Mouse (Mus musculus) heart, adult 2 months (tissue): ENCODE measurements around the gene Wdr31. TPM values are rescaled to one million over a fixed set of nuclear protein-coding genes. Genes with fewer than 3 reads are reported as not detected.

Experiments
- DNase-seq, 2 experiments: peaks; one replicate each; pipeline ENCODE4 v3.0.0; 2021
- H3K27ac ChIP-seq: fragments of 200-600 bp; 2 replicates; pipeline ENCODE4 v1.8.1; 2022
- H3K27me3 ChIP-seq: fragments of 200-500 bp; 2 replicates; pipeline ENCODE4 v1.6.1; 2012; ENCODE audit warnings: mild to moderate bottlenecking, low read length, inconsistent platforms, mixed read lengths; ENCODE audit not compliant: control insufficient read depth, insufficient read depth
- H3K36me3 ChIP-seq: fragments of 200-500 bp; 2 replicates; pipeline ENCODE4 v1.6.1; 2012; ENCODE audit warnings: low read length, inconsistent platforms; ENCODE audit not compliant: control insufficient read depth, insufficient read depth
- H3K4me1 ChIP-seq: fragments of 200-500 bp; 2 replicates; pipeline ENCODE4 v1.6.1; 2011; ENCODE audit warnings: low read length; ENCODE audit not compliant: control insufficient read depth, insufficient read depth
- H3K4me3 ChIP-seq: fragments of 200-600 bp; 2 replicates; pipeline ENCODE4 v1.8.1; 2022
- H3K79me2 ChIP-seq: fragments of 200-500 bp; replicated peaks from 2 replicates; pipeline ENCODE4 v1.6.1; 2012; ENCODE audit warnings: mild to moderate bottlenecking, inconsistent platforms, low read length, moderate library complexity, mixed read lengths; ENCODE audit not compliant: control insufficient read depth, insufficient read depth
- H3K9ac ChIP-seq: fragments of 200-500 bp; 2 replicates; pipeline ENCODE4 v1.6.1; 2012; ENCODE audit warnings: low read depth, mild to moderate bottlenecking, control low read depth, inconsistent platforms, low read length, mixed read lengths
- CTCF ChIP-seq: fragments of 200-600 bp; IDR thresholded peaks from 2 replicates; pipeline ENCODE4 v1.8.1; 2022; ENCODE audit warnings: antibody characterized with exemption, mild to moderate bottlenecking, moderate library complexity
- EP300 ChIP-seq: fragments of 200-500 bp; IDR thresholded peaks from 2 replicates; pipeline ENCODE4 v1.6.1; 2011; ENCODE audit warnings: low read depth, low read length, control low read depth; ENCODE audit not compliant: insufficient read depth
- POLR2A ChIP-seq: fragments of 200-500 bp; IDR thresholded peaks from 2 replicates; pipeline ENCODE4 v1.6.1; 2011; ENCODE audit warnings: mild to moderate bottlenecking, low read depth, low read length, control low read depth; ENCODE audit not compliant: insufficient read depth
- WGBS: fragments of 180-500 bp; shearing (Covaris S2); methylation state at CpG from one replicate; pipeline ENCODE4 v1.1.7; 2018; 5-methylcytosine and 5-hydroxymethylcytosine counted together
- intact Hi-C: fragments of 180-260 bp; cut with DNase I; formaldehyde crosslinking; loops from one replicate; pipeline ENCODE4 v1.15.1; 2025
- long read RNA-seq: library from polyadenylated mRNA; stranded (forward); transcript quantifications from one replicate; pipeline ENCODE4 v2.0.0, GENCODE M21; 2021
- polyA plus RNA-seq: library from polyadenylated mRNA; depleted of rRNA; stranded (reverse); fragments of >200 nt; gene quantifications from 2 replicates; pipeline ENCODE4 v1.2.3, GENCODE M21; 2012; rRNA removed
- total RNA-seq, 2 experiments: library from RNA; stranded (reverse); gene quantifications; 2 replicates each; pipeline ENCODE4 v1.2.3; 2021

The Wdr31 gene
- total RNA-seq: under 1 TPM; 0.20 to 0.57 TPM
- 0.35 and 0.50 TPM in 2 replicates for polyA plus RNA-seq
- long read RNA-seq: 0 reads

DNA sequence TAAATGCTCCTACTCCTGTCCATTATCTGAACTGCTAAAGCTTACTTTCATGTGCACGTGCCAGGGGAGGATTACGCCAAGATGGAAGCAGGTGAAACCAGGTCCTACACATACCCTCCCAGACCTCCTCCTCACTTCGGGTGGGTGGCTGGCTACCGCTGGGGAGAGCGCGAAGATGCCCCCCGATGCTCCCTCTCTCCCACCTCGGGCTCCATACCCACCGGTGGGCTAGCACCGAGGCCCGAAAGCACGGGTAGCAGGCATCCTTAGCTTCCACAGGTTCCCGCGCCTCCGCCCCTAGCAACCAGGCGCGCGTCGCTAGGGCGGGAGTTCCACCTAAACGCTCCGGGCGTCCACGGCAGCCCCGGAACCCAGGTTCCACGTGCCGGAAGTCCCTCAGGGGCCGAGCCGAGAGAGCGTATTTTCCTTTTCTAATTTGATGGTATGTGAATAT lies at the start of gene Wdr31:
Gene Wdr31, minus strand, starts transcription at position 299 of the 454 bp plus-strand sequence.
- Histone ChIP-seq H3K36me3 (no peaks in the 10 kb centered on the region), H3K79me2 (no peaks in the 10 kb centered on the region), H3K4me1 (peaks cover 2% of the 10 kb centered on the region), H3K27ac (0 out of 2 replicates have a peak within 1 kb of the TSS, but pooled peaks have one; percentile 26), H3K9ac (peak within 1 kb of the TSS; percentile 76), H3K4me3 (peak within 1 kb of the TSS; percentile 53), H3K27me3 (no peaks in the 10 kb centered on the region)
- 2% methylated on average over 30 of the region's 30 CpGs for WGBS
- intact Hi-C loops: loop anchor here (5.0 kb wide), 1 partner anchor 47 kb away; the partner anchor contains the start of gene Alad
- peak; percentile 73 to 80 for DNase-seq
- TF ChIP-seq EP300 (no peak), CTCF (no peak), POLR2A (no peak)

DNA sequence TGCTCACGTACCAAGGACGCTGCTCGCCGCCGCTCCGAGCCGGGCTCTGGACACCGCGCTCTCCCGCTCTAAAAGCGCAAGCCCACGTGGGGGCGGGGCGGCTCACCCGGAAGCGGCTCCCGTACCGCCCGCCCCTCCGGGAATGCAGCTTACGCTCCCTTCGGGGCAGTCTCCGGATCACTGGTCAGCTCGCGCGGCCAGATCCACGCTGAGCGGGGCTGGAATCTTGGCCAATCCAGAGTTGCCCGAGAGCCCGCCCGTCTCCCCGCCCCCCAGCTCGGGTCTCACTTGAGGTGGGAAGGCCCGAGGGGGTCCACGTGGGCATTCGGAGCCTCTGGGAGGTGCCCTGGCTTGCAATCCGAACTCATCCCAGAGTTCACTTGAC lies 49.1 kb upstream of the Wdr31 start, which contains the start of gene Alad:
Gene Alad, minus strand, starts transcription at position 70 of the 385 bp plus-strand sequence.
- under 1% methylated on average over 37 of the region's 37 CpGs for WGBS
- Histone ChIP-seq H3K79me2 (no peaks in the 10 kb centered on the region), H3K27ac (peak within 1 kb of the TSS; percentile 87), H3K4me1 (peaks cover 23% of the 10 kb centered on the region), H3K9ac (peak within 1 kb of the TSS; percentile 93), H3K27me3 (no peaks in the 10 kb centered on the region), H3K36me3 (no peaks in the 10 kb centered on the region; the same call in none of the 2 replicates), H3K4me3 (peak within 1 kb of the TSS; percentile 88)
- TF ChIP-seq POLR2A (peak; percentile 69; the same call in 1 of the 2 replicates), CTCF (no peak), EP300 (0 out of 2 replicates have a peak, but pooled peaks have one; percentile 15)
- peak; percentile 93 to 94 for DNase-seq
- intact Hi-C loops: loop anchor here (5.0 to 10.0 kb wide), 6 partner anchors 48 to 1035 kb away; partner anchors contain the start of genes Akna, Fkbp15, Slc31a1 and Tmem268

DNA sequence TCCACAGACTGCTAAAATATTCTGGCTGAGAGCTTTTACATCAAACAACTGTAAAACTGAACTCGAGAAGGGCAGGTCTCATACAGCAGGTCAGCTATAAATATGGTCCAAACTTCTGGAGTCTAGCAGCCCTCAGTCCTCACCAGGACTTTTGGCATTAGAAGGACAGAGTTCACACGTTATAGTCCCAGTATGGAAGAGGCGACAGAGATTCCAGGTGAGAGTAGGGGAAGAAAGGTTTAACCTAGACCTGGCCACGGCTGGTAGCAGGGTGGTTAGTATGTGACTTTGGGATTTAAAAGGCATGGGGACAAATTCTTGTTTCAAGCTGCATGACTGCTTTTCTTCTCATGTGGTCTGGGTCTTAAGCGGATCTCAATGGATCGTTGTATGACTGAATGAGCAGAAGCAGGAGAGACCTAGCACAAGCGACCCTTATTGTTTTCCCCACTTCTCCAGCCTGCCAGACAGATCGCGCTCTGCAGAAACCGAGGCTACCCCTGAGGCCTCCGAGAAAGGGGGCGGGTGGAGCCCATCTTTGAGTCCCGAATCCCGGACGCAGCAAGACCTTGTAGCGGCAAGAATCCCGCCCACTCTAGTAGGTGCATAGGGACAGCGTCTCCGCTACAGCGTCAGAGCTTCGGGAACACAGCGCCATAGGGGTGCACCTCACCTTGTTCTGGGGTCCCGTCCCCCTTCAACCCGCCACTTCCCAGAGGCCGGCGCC lies 48.6 kb upstream of the Wdr31 start:
- intact Hi-C loops: loop anchor here (5.0 to 10.0 kb wide), 4 partner anchors 47 to 886 kb away; partner anchors contain the start of genes Akna, Fkbp15, Slc31a1 and Wdr31
- Histone ChIP-seq H3K79me2 (no peaks in the 10 kb centered on the region), H3K36me3 (no peaks in the 10 kb centered on the region; the same call in none of the 2 replicates), H3K27ac (peak overlapping the region; percentile 87), H3K4me3 (peak overlapping the region; percentile 88), H3K9ac (peak overlapping the region; percentile 93), H3K4me1 (peaks cover 22% of the 10 kb centered on the region), H3K27me3 (no peaks in the 10 kb centered on the region)
- TF ChIP-seq EP300: no peak
- TF ChIP-seq POLR2A: no peak
- no peak for TF ChIP-seq CTCF
- no peak for DNase-seq
- 1% methylated on average over 26 of the region's 26 CpGs for WGBS

DNA sequence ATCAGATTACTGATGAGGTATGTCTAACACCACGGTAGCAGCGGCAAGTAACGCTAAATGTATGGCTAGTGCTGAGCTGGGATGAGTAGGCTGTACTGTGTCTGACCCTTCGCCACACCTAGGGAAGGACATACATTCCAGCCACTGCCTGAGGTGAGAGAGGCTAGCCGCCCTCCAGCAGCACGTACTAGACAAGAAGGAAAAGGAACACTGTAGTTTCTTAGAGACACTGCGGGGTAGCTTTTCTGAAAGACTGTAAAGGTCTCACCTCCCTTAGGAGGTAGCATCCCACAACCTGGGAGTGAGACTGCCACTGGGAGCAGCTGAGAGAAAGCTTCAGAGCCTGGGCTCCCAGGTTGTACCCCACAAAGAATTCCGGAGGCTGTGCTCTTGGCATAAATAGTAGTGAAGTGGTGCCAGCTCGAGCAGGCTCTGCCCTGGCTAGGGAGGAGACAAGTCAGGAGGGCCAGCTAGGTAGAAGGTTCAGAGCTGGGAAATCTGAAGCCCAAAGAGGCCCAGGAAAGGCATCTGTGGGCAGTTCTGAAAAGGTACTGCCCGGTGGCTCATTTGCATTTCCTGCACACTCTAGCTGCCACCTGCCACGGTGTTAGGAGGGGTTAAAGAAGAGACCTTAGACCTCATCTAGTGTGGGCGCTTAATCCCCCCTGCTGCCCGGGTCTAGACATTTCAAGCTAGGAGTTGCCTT lies 47.9 kb upstream of the Wdr31 start:
- no peaks in the 10 kb centered on the region for H3K79me2 ChIP-seq
- intact Hi-C loops: loop anchor here (5.0 to 10.0 kb wide), 4 partner anchors 46 to 886 kb away; partner anchors contain the start of genes Akna, Fkbp15, Slc31a1 and Wdr31
- peak; percentile 44 to 54 for DNase-seq

DNA sequence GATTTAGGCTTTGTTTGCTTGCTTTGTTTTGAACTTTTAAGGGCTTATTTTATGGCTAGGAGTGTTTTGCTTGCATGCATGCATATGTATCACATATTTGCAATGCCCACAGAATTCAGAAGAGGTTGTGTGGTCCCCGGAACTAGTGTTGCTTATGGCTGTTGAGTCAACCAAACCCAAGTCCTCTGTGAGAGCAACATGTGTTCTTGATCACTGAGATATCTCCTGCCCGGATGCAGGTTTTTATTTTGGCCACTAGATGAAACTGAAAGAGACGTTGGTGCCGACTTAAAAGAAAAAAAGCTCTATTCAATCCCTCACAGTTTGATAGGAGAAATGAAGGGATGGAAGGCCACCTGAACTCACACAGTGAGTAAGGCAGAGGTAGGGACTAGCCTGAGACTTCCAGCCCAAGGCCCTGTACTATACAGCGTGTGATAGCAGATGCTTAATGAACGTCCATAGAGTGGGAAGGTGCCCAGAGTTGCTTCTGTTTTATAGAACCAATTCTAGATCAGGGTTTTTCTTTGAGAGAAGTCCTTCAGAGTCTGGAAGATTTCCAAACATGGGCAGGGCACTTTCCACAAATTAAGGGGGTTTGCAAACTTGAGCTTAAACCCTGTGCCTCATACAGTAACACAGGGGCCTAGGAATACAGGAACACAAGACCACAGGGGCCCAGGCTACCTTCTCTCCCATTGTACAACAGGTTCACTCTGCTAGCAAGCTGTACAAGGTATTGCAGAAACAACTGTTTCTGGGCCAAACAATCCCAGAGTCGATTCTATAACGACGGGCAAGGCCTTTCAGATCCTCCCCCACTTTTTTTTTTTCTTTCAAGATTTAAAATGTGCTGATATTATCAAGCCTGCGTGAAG lies 47.1 kb upstream of the Wdr31 start:
- intact Hi-C loops: loop anchor here (2.0 to 10.0 kb wide), 5 partner anchors 15 to 887 kb away; partner anchors contain the start of genes Akna, Fkbp15, Hdhd3 and Slc31a1
- H3K9ac ChIP-seq: no peak overlapping the region
- peak overlapping the region; percentile 78 for H3K27ac ChIP-seq
- no peak for TF ChIP-seq CTCF
- TF ChIP-seq EP300: no peak
- TF ChIP-seq POLR2A: no peak
- peaks cover 21% of the 10 kb centered on the region for H3K4me1 ChIP-seq
- 61% methylated on average over 10 of the region's 10 CpGs for WGBS
- no peaks in the 10 kb centered on the region for H3K79me2 ChIP-seq
- no peaks in the 10 kb centered on the region for H3K27me3 ChIP-seq
- H3K4me3 ChIP-seq: no peak overlapping the region; the same call in 1 of the 2 replicates
- H3K36me3 ChIP-seq: no peaks in the 10 kb centered on the region; the same call in none of the 2 replicates
- DNase-seq: peak in 1 of 2 experiments; percentile 17

More for the DNA sequence above, 47.9 kb upstream of the Wdr31 start:
- Histone ChIP-seq H3K27me3 (no peaks in the 10 kb centered on the region), H3K4me1 (peaks cover 21% of the 10 kb centered on the region), H3K9ac (no peak overlapping the region; the same call in 1 of the 2 replicates), H3K36me3 (no peaks in the 10 kb centered on the region; the same call in none of the 2 replicates), H3K4me3 (peak overlapping the region; percentile 88), H3K27ac (peak overlapping the region; percentile 87)
- no peak for TF ChIP-seq EP300
- WGBS: 43% methylated on average over 13 of the region's 13 CpGs
